ENCODE assay signal across 23 mouse cellular contexts in genomic region chr10:21192436-21192835, GRCm38 (mm10). TPM values are rescaled to one million over a fixed set of nuclear protein-coding genes. Genes with fewer than 3 reads are reported as not detected.
DNase-seq lines count a peak whose midpoint lies in the region; ATAC-seq and TF ChIP-seq lines count a peak whose summit lies in the region.
"Had no signal": no experiment of that assay in that cellular context is flagged by ENCODE, and none has a peak within 500 bp of the region (broad histone marks: within the 10 kb centered on the region; RNA-seq: fewer than 3 reads in every experiment).

No protein-coding gene starts in this region.

- H3K27ac ChIP-seq in CH12.LX (ENCODE audit: insufficient read depth, low read depth), result peak overlapping the region; percentile 95
- H3K27ac ChIP-seq in spleen, adult 2 months (ENCODE audit: insufficient read depth, low read length), result peak overlapping the region; percentile 43
- H3K27ac ChIP-seq: embryonic facial prominence, embryonic 15.5 days; hindbrain, embryonic 12.5 days; limb, embryonic 12.5 days; liver, embryonic 15.5 days had no signal

- in situ Hi-C loops in CH12.LX (cut with MboI; ENCODE audit: low pct_ligation_motif_present, low pct_unique_long_range_greater_than_20kb, low sequenced_read_pairs), result loop anchor here (5.0 to 25.0 kb wide), 2 partner anchors 35 to 95 kb away; partner anchors contain the start of gene Hbs1l

- peak; percentile 45; the same call in 1 of the 2 replicates for ATAC-seq in common myeloid progenitor, adult 5-6 weeks (replicated peaks; ENCODE audit: low read depth, poor library complexity, severe bottlenecking)
- ATAC-seq in inflammation-experienced regulatory T-cells, adult 6 months, result no peak
- ATAC-seq: forebrain, embryonic 16.5 days; lung, postnatal 0 days; midbrain, embryonic 16.5 days had no signal

- peak overlapping the region; percentile 85 for H3K4me2 ChIP-seq in CH12.LX (ENCODE audit: insufficient read depth, low read depth, poor library complexity, severe bottlenecking)
- H3K4me2 ChIP-seq: embryonic facial prominence, embryonic 15.5 days; heart, embryonic 11.5 days; hindbrain, embryonic 12.5 days; limb, embryonic 12.5 days had no signal

- WGBS in spleen, adult 2 months, result 39% methylated on average over 10 of the region's 10 CpGs

- H3K4me3 ChIP-seq in CH12.LX (replicated peaks in 1 of 3; ENCODE audit: low read depth in 2 of 3, low read length in 2 of 3, poor library complexity in 1 of 3), result peak overlapping the region; percentile 20 to 47 (median 22)
- H3K4me3 ChIP-seq in spleen, adult 2 months (ENCODE audit: extremely low read depth, insufficient read depth, insufficient read length), result no peak overlapping the region
- H3K4me3 ChIP-seq: embryonic facial prominence, embryonic 15.5 days; hindbrain, embryonic 12.5 days; limb, embryonic 12.5 days; liver, embryonic 15.5 days; megakaryocyte, embryonic 14.5 days had no signal

- intact Hi-C loops in heart, postnatal 10 days (cut with DNase I), result no loop called here

- H3K36me3 ChIP-seq in CH12.LX (replicated peaks in 1 of 2; ENCODE audit: control insufficient read depth in 1 of 2, insufficient read depth in 1 of 2, low read length in 1 of 2), result no peaks in the 10 kb centered on the region
- no peaks in the 10 kb centered on the region for H3K36me3 ChIP-seq in spleen, adult 2 months (ENCODE audit: control insufficient read depth, insufficient read depth, low read length)
- H3K36me3 ChIP-seq: embryonic facial prominence, embryonic 15.5 days; hindbrain, embryonic 12.5 days; limb, embryonic 12.5 days; liver, embryonic 15.5 days had no signal

- peak; percentile 17 to 22 for DNase-seq in spleen, adult 18-20 months
- DNase-seq in spleen, adult 12 weeks (ENCODE audit: low spot score), result no peak
- peak; percentile 67 for DNase-seq in CH12.LX (ENCODE audit: extremely low read depth)
- DNase-seq in spleen, adult 2 months (ENCODE audit: low read depth in 1 of 2, low spot score in 2 of 2), result peak in 1 of 2 experiments; percentile 23
- DNase-seq in heart, postnatal 10 days, result no peak
- DNase-seq: adrenal gland, postnatal 14 days; cerebellum, adult 11-12 months; cerebellum, postnatal 25 days; heart, postnatal 14 days; kidney, adult 9 months; kidney, postnatal 36 days; right cerebral cortex, adult 18-20 months had no signal

- H3K9ac ChIP-seq in CH12.LX (ENCODE audit: insufficient read depth, low read depth), result peak overlapping the region; percentile 62
- H3K9ac ChIP-seq: embryonic facial prominence, embryonic 15.5 days; hindbrain, embryonic 12.5 days; limb, embryonic 12.5 days had no signal

- peaks cover 27 to 81% of the 10 kb centered on the region in 2 experiments for H3K4me1 ChIP-seq in CH12.LX (ENCODE audit: control insufficient read depth in 1 of 2, insufficient read depth in 2 of 2)
- peaks cover 17% of the 10 kb centered on the region; the same call in 1 of the 2 replicates for H3K4me1 ChIP-seq in spleen, adult 2 months (ENCODE audit: control insufficient read depth, insufficient read depth, insufficient read length)

- H3K27me3 ChIP-seq in CH12.LX (replicated peaks), result no peaks in the 10 kb centered on the region
- H3K27me3 ChIP-seq in spleen, adult 2 months (ENCODE audit: control insufficient read depth, insufficient read depth, low read length), result no peaks in the 10 kb centered on the region
- H3K27me3 ChIP-seq: embryonic facial prominence, embryonic 15.5 days; liver, embryonic 15.5 days; megakaryocyte, embryonic 14.5 days had no signal

- TF ChIP-seq CTCF in CH12.LX (conservative IDR thresholded peaks at IDR 0.05 in 1 of 2, IDR thresholded peaks at IDR 0.05 in 1 of 2; ENCODE audit: low read depth in 2 of 2, low read length in 2 of 2), result no peak
- TF ChIP-seq CTCF in spleen, adult 2 months (IDR thresholded peaks at IDR 0.05; ENCODE audit: extremely low read depth, insufficient read depth, insufficient read length, insufficient replicate concordance), result no peak

- TF ChIP-seq POLR2A in CH12.LX (IDR thresholded peaks at IDR 0.05; ENCODE audit: low read depth, low read length), result peak; percentile 14; the same call in 1 of the 2 replicates
- no peak for TF ChIP-seq POLR2A in spleen, adult 2 months (IDR thresholded peaks at IDR 0.05; ENCODE audit: low read depth, low read length)

- no peak for TF ChIP-seq RAD21 in CH12.LX (IDR thresholded peaks at IDR 0.05; ENCODE audit: low read depth, low read length)

- H3K9me3 ChIP-seq in CH12.LX (replicated peaks; ENCODE audit: low read length), result no peaks in the 10 kb centered on the region
- H3K9me3 ChIP-seq: embryonic facial prominence, embryonic 15.5 days; hindbrain, embryonic 12.5 days; limb, embryonic 12.5 days; liver, embryonic 15.5 days; megakaryocyte, embryonic 14.5 days had no signal

- no peaks in the 10 kb centered on the region for H3K79me2 ChIP-seq in CH12.LX (replicated peaks; ENCODE audit: control insufficient read depth, extremely low read depth, insufficient read depth, poor library complexity, severe bottlenecking)

- dilution Hi-C loops in CH12.LX (cut with MboI; ENCODE audit: extremely low pct_ligation_motif_present, extremely low pct_unique_long_range_greater_than_20kb, low sequenced_read_pairs), result no loop called here

- peak; percentile 95 for TF ChIP-seq EP300 in CH12.LX (IDR thresholded peaks at IDR 0.05; ENCODE audit: low read length)

TF ChIP-seq in CH12.LX, 34 proteins besides CTCF, POLR2A, EP300 and RAD21:
- TF ChIP-seq TBP (conservative IDR thresholded peaks at IDR 0.05; ENCODE audit: low read depth, low read length) (0 out of 2 replicates have a peak, but pooled peaks have one; percentile 36), JUN (IDR thresholded peaks at IDR 0.05; ENCODE audit: insufficient read depth, low read depth, low read length) (peak; percentile 8; the same call in 1 of the 2 replicates), GABPA (IDR thresholded peaks at IDR 0.05; ENCODE audit: insufficient replicate concordance, low read depth, low read length) (no peak), POLR2AphosphoS2 (IDR thresholded peaks at IDR 0.05; ENCODE audit: low read depth, low read length) (no peak), TCF12 (IDR thresholded peaks at IDR 0.05; ENCODE audit: low read depth, low read length) (peak; percentile 92), CHD1 (IDR thresholded peaks at IDR 0.05; ENCODE audit: low read depth, low read length) (0 out of 2 replicates have a peak, but pooled peaks have one; percentile 2), IRF4 (IDR thresholded peaks at IDR 0.05; ENCODE audit: low read depth, low read length) (peak; percentile 91), RCOR1 (conservative IDR thresholded peaks at IDR 0.05; ENCODE audit: low read depth, low read length) (peak; percentile 73; the same call in 1 of the 2 replicates), ZC3H11A (IDR thresholded peaks at IDR 0.05; ENCODE audit: low read depth, low read length) (no peak), ZNF384 (IDR thresholded peaks at IDR 0.05; ENCODE audit: low read depth, low read length) (no peak), USF1 (IDR thresholded peaks at IDR 0.05; ENCODE audit: low read depth, low read length) (no peak), CHD2 (IDR thresholded peaks at IDR 0.05; ENCODE audit: low read length) (no peak), KAT2A (IDR thresholded peaks at IDR 0.05; ENCODE audit: insufficient replicate concordance, low read length) (no peak), SIN3A (IDR thresholded peaks at IDR 0.05; ENCODE audit: low read length) (peak; percentile 41; the same call in 1 of the 2 replicates), ETS1 (conservative IDR thresholded peaks at IDR 0.05; ENCODE audit: low read depth, low read length) (peak; percentile 14; the same call in 1 of the 2 replicates), ZKSCAN1 (IDR thresholded peaks at IDR 0.05; ENCODE audit: borderline replicate concordance, low read depth, low read length) (no peak), ELF1 (IDR thresholded peaks at IDR 0.05; ENCODE audit: low read depth, low read length) (no peak), E2F4 (IDR thresholded peaks at IDR 0.05; ENCODE audit: insufficient replicate concordance, low read depth, low read length) (no peak), MAX (IDR thresholded peaks at IDR 0.05; ENCODE audit: low read length) (peak; percentile 54; the same call in 1 of the 2 replicates), ZMIZ1 (IDR thresholded peaks at IDR 0.05; ENCODE audit: low read depth, low read length) (no peak), MYC (IDR thresholded peaks at IDR 0.05; ENCODE audit: low read depth, low read length) (peak; percentile 48), JUND (conservative IDR thresholded peaks at IDR 0.05; ENCODE audit: low read depth, low read length) (no peak), MAZ (IDR thresholded peaks at IDR 0.05; ENCODE audit: low read depth, low read length) (no peak), NELFE (IDR thresholded peaks at IDR 0.05; ENCODE audit: low read depth, low read length) (0 out of 2 replicates have a peak, but pooled peaks have one; percentile 15), MXI1 (IDR thresholded peaks at IDR 0.05; ENCODE audit: low read depth, low read length) (no peak), HCFC1 (IDR thresholded peaks at IDR 0.05; ENCODE audit: low read depth, low read length) (no peak; the same call in 1 of the 2 replicates), BHLHE40 (IDR thresholded peaks at IDR 0.05; ENCODE audit: low read depth, low read length) (no peak), NRF1 (IDR thresholded peaks at IDR 0.05; ENCODE audit: low read depth, low read length) (no peak), SMC3 (IDR thresholded peaks at IDR 0.05; ENCODE audit: low read depth, low read length) (no peak), USF2 (conservative IDR thresholded peaks at IDR 0.05; ENCODE audit: low read depth, low read length) (no peak), MEF2A (IDR thresholded peaks at IDR 0.05; ENCODE audit: borderline replicate concordance, low read depth, low read length) (0 out of 2 replicates have a peak, but pooled peaks have one; percentile 36), UBTF (IDR thresholded peaks at IDR 0.05; ENCODE audit: low read depth, low read length) (no peak), MAFK (IDR thresholded peaks at IDR 0.05; ENCODE audit: insufficient replicate concordance, low read length) (no peak), PAX5 (IDR thresholded peaks at IDR 0.05; ENCODE audit: low read length) (no peak)

RNA-seq across cellular contexts. Expression of gene Myb, which starts 31.7 kb away (rescaled TPM):
- 11.1 and 16.5 TPM in 2 replicates for total RNA-seq in CH12.LX (2012; rRNA removed)
- 19.1 and 21.1 TPM in 2 replicates for total RNA-seq in CH12.LX (2014; rRNA removed)
- polyA plus RNA-seq in CH12.LX (2012; ENCODE audit: insufficient read length, low read depth), result 18.5 and 24.0 TPM in 2 replicates
- total RNA-seq in common myeloid progenitor, adult 5-6 weeks (2017), result 415 and 490 TPM in 2 replicates
- polyA plus RNA-seq in spleen, adult 2 months (2012; rRNA removed), result 10.4 and 11.5 TPM in 2 replicates
- polyA plus RNA-seq in inflammation-experienced regulatory T-cells, adult 6 months (2017; shearing (Covaris generic)), result 1 to 10 TPM; 6.7 to 8.2 (median 7.3) TPM
- 1 to 10 TPM in 1 of 2 experiments, under 1 TPM in 1; 0.50 to 1.2 TPM for total RNA-seq in heart, postnatal 10 days (2021)

Comparison
In these comparisons a context has a peak if more than half of its experiments do, and no peak if none do; other contexts are left out.
1. DNase-seq: peak in spleen, adult 18-20 months (2 of 2) and CH12.LX (single experiment); none in spleen, adult 12 weeks (single experiment) and heart, postnatal 10 days (0 of 2).
2. RNA of gene Myb, which starts 31.7 kb away (total RNA-seq): 415 to 490 TPM in common myeloid progenitor, adult 5-6 weeks; 11.1 to 21.1 TPM in CH12.LX and 0.50 to 1.2 TPM in heart, postnatal 10 days; every median in the first group is over 10 times any median in the second.